Mouse (Mus musculus) heart, embryonic 13.5 days (tissue): Measurements from ENCODE around the gene Suclg1. TPM values are rescaled to one million over a fixed set of nuclear protein-coding genes. Genes with fewer than 3 reads are reported as not detected.

Experiments used
- ATAC-seq: fragments of 200-750 bp; cut with Nextera tagmentation; 2 replicates; pipeline ENCODE4 v1.8.0; 2017; ENCODE audit warnings: moderate TSS enrichment; ENCODE audit not compliant: insufficient number of reproducible peaks, low FRiP score, low TSS enrichment; ENCODE audit errors: extremely low read depth
- H3K27ac ChIP-seq: fragments of 300-500 bp; sonication (generic); replicated peaks from 2 replicates; pipeline ENCODE4 v1.5.1; 2015; ENCODE audit warnings: moderate library complexity, mild to moderate bottlenecking, inconsistent platforms
- H3K27me3 ChIP-seq: fragments of 300-500 bp; sonication (generic); replicated peaks from 2 replicates; pipeline ENCODE4 v1.6.1; 2015; ENCODE audit warnings: mild to moderate bottlenecking, inconsistent platforms
- H3K36me3 ChIP-seq: fragments of 300-500 bp; sonication (generic); 2 replicates; pipeline ENCODE4 v1.6.1; 2015; ENCODE audit warnings: mild to moderate bottlenecking, inconsistent platforms
- H3K4me1 ChIP-seq: fragments of 300-500 bp; sonication (generic); 2 replicates; pipeline ENCODE4 v1.6.1; 2015; ENCODE audit warnings: inconsistent platforms
- H3K4me2 ChIP-seq: fragments of 300-500 bp; sonication (generic); 2 replicates; pipeline ENCODE4 v1.6.1; 2015; ENCODE audit warnings: inconsistent platforms, mild to moderate bottlenecking, moderate library complexity
- H3K4me3 ChIP-seq: fragments of 300-500 bp; sonication (generic); 2 replicates; pipeline ENCODE4 v1.5.1; 2015; ENCODE audit warnings: moderate library complexity, mild to moderate bottlenecking, inconsistent platforms
- H3K9ac ChIP-seq: fragments of 300-500 bp; sonication (generic); 2 replicates; pipeline ENCODE4 v1.6.1; 2015; ENCODE audit warnings: inconsistent platforms, mild to moderate bottlenecking, moderate library complexity
- H3K9me3 ChIP-seq: fragments of 300-500 bp; sonication (generic); 2 replicates; pipeline ENCODE4 v1.6.1; 2016; ENCODE audit warnings: inconsistent platforms
- WGBS: fragments of 180-500 bp; shearing (Covaris S2); methylation state at CpG from one replicate; pipeline ENCODE4 v1.1.7; 2015; ENCODE audit warnings: mixed read lengths; 5-methylcytosine and 5-hydroxymethylcytosine counted together
- polyA plus RNA-seq: library from polyadenylated mRNA; unstranded; fragments of >200 nt; fragmentation: Nextera tagmentation; extraction: Ambion mirVana; gene quantifications from 2 replicates; pipeline ENCODE4 v1.2.1, GENCODE M21; 2015

Suclg1 gene
- 250 and 271 TPM in 2 replicates for polyA plus RNA-seq

- Histone ChIP-seq H3K9me3 (no peaks in the 10 kb centered on the region), H3K4me3 (peak within 1 kb of the TSS; percentile 100), H3K4me2 (peak within 1 kb of the TSS; percentile 81), H3K4me1 (peaks cover 37% of the 10 kb centered on the region), H3K36me3 (0 out of 2 replicates have a peak, but pooled peaks cover 3% of the 10 kb centered on the region), H3K9ac (peak within 1 kb of the TSS; percentile 98), H3K27ac (peak within 1 kb of the TSS; percentile 89), H3K27me3 (no peaks in the 10 kb centered on the region)
- WGBS: under 1% methylated on average over 58 of the region's 58 CpGs
- peak; percentile 88 for ATAC-seq
Measured at GRCm38 (mm10) chr6:73248237-73249048, at the start of gene Suclg1. Suclg1 (plus strand) TSS chr6:73248382.

GRCm38 (mm10) chr6:73203724-73204123 lies 44.5 kb upstream of the Suclg1 start:
- no peak overlapping the region for H3K4me3 ChIP-seq
- H3K27me3 ChIP-seq: no peaks in the 10 kb centered on the region
- H3K9ac ChIP-seq: no peak overlapping the region
- no peak for ATAC-seq
- WGBS: 56% methylated on average over 2 of the region's 2 CpGs
- no peak overlapping the region for H3K27ac ChIP-seq
- no peak overlapping the region for H3K4me2 ChIP-seq
- no peaks in the 10 kb centered on the region; the same call in 1 of the 2 replicates for H3K9me3 ChIP-seq
- no peaks in the 10 kb centered on the region for H3K36me3 ChIP-seq
- no peaks in the 10 kb centered on the region for H3K4me1 ChIP-seq

- no peaks in the 10 kb centered on the region for H3K27me3 ChIP-seq
- H3K4me2 ChIP-seq: no peak overlapping the region
- ATAC-seq: no peak
- no peak overlapping the region for H3K27ac ChIP-seq
- H3K36me3 ChIP-seq: no peaks in the 10 kb centered on the region
- 46% methylated on average over 4 of the region's 4 CpGs for WGBS
- no peaks in the 10 kb centered on the region; the same call in 1 of the 2 replicates for H3K9me3 ChIP-seq
- no peak overlapping the region for H3K4me3 ChIP-seq
- no peaks in the 10 kb centered on the region for H3K4me1 ChIP-seq
- H3K9ac ChIP-seq: no peak overlapping the region
Measured at GRCm38 (mm10) chr6:73204937-73205336, 43.2 kb upstream of the Suclg1 start.

- Histone ChIP-seq H3K9me3 (no peaks in the 10 kb centered on the region; the same call in 1 of the 2 replicates), H3K4me2 (no peak overlapping the region), H3K27me3 (no peaks in the 10 kb centered on the region), H3K36me3 (no peaks in the 10 kb centered on the region), H3K27ac (no peak overlapping the region), H3K4me1 (no peaks in the 10 kb centered on the region), H3K9ac (no peak overlapping the region), H3K4me3 (no peak overlapping the region)
- no peak for ATAC-seq
- WGBS: 82% methylated on average over 6 of the region's 6 CpGs
Measured at GRCm38 (mm10) chr6:73209598-73209997, 38.6 kb upstream of the Suclg1 start.

- Histone ChIP-seq H3K4me3 (no peak overlapping the region), H3K27me3 (no peaks in the 10 kb centered on the region), H3K4me1 (no peaks in the 10 kb centered on the region), H3K36me3 (no peaks in the 10 kb centered on the region), H3K27ac (no peak overlapping the region), H3K4me2 (no peak overlapping the region), H3K9me3 (no peaks in the 10 kb centered on the region), H3K9ac (no peak overlapping the region)
- 61% methylated on average over 4 of the region's 4 CpGs for WGBS
- ATAC-seq: no peak
Measured at GRCm38 (mm10) chr6:73210445-73210972, 37.7 kb upstream of the Suclg1 start.

- no peak overlapping the region for H3K9ac ChIP-seq
- H3K4me3 ChIP-seq: no peak overlapping the region
- H3K4me1 ChIP-seq: no peaks in the 10 kb centered on the region
- H3K4me2 ChIP-seq: no peak overlapping the region
- H3K27ac ChIP-seq: no peak overlapping the region
- no peaks in the 10 kb centered on the region for H3K9me3 ChIP-seq
- 72% methylated on average over 3 of the region's 3 CpGs for WGBS
- no peaks in the 10 kb centered on the region for H3K27me3 ChIP-seq
- no peaks in the 10 kb centered on the region for H3K36me3 ChIP-seq
- no peak for ATAC-seq
Measured at GRCm38 (mm10) chr6:73211036-73211435, 37.1 kb upstream of the Suclg1 start.

GRCm38 (mm10) chr6:73211602-73212001 lies 36.6 kb upstream of the Suclg1 start:
- Histone ChIP-seq H3K36me3 (no peaks in the 10 kb centered on the region), H3K9me3 (no peaks in the 10 kb centered on the region), H3K4me2 (no peak overlapping the region), H3K27ac (no peak overlapping the region), H3K4me3 (no peak overlapping the region), H3K9ac (no peak overlapping the region), H3K4me1 (no peaks in the 10 kb centered on the region), H3K27me3 (no peaks in the 10 kb centered on the region)
- no peak for ATAC-seq

- Histone ChIP-seq H3K27ac (peak within 1 kb of the TSS; percentile 92), H3K9ac (peak within 1 kb of the TSS; percentile 70), H3K4me2 (peak within 1 kb of the TSS; percentile 70), H3K36me3 (no peaks in the 10 kb centered on the region), H3K4me3 (peak within 1 kb of the TSS; percentile 52), H3K4me1 (peaks cover 16% of the 10 kb centered on the region), H3K27me3 (no peaks in the 10 kb centered on the region), H3K9me3 (no peaks in the 10 kb centered on the region)
- WGBS: 31% methylated on average over 25 of the region's 25 CpGs
- ATAC-seq: peak; percentile 86
Measured at GRCm38 (mm10) chr6:73221189-73221957, 26.8 kb upstream of the Suclg1 start, which contains the start of gene Dnah6. Dnah6 (minus strand) TSS chr6:73221651.

GRCm38 (mm10) chr6:73221958-73222735 lies 26.0 kb upstream of the Suclg1 start:
- no peak for ATAC-seq
- peak overlapping the region; percentile 92 for H3K27ac ChIP-seq
- peak overlapping the region; percentile 52 for H3K4me3 ChIP-seq
- H3K27me3 ChIP-seq: no peaks in the 10 kb centered on the region
- peak overlapping the region; percentile 70 for H3K9ac ChIP-seq
- WGBS: 22% methylated on average over 23 of the region's 23 CpGs
- no peaks in the 10 kb centered on the region for H3K36me3 ChIP-seq
- peak overlapping the region; percentile 70 for H3K4me2 ChIP-seq
- H3K4me1 ChIP-seq: peaks cover 16% of the 10 kb centered on the region
- no peaks in the 10 kb centered on the region for H3K9me3 ChIP-seq

- H3K27ac ChIP-seq: peak overlapping the region; percentile 90
- H3K4me2 ChIP-seq: peak overlapping the region; percentile 62
- H3K36me3 ChIP-seq: no peaks in the 10 kb centered on the region
- ATAC-seq: peak; percentile 60
- peaks cover 16% of the 10 kb centered on the region for H3K4me1 ChIP-seq
- WGBS: 1% methylated on average over 8 of the region's 10 CpGs
- no peaks in the 10 kb centered on the region for H3K27me3 ChIP-seq
- peak overlapping the region; percentile 65 for H3K9ac ChIP-seq
- no peaks in the 10 kb centered on the region for H3K9me3 ChIP-seq
- peak overlapping the region; percentile 33 for H3K4me3 ChIP-seq
Measured at GRCm38 (mm10) chr6:73222841-73223526, 25.2 kb upstream of the Suclg1 start.
